Mouse (Mus musculus) MEL (cell line): ENCODE data around the gene Tmem232. TPM values are rescaled to one million over a fixed set of nuclear protein-coding genes. Genes with fewer than 3 reads are reported as not detected.

Experiments used
- DNase-seq: peaks from one replicate; pipeline ENCODE4 v3.0.0; 2011; ENCODE audit warnings: low read depth, low spot score
- H3K27ac ChIP-seq: 2 replicates; pipeline ENCODE4 v1.5.1; 2012; ENCODE audit warnings: low read depth, mild to moderate bottlenecking, control low read depth, low read length, moderate library complexity; ENCODE audit not compliant: control insufficient read depth
- H3K27me3 ChIP-seq, 2 experiments: fragments of 150-350 bp in 1 of 2; sonication (generic) in 1 of 2; 2 replicates each; pipeline ENCODE4 v1.6.1; 2012; ENCODE audit warnings: low read length in 2 of 2, mild to moderate bottlenecking in 2 of 2, improper control_type of control experiment in 1 of 2, moderate library complexity in 1 of 2; ENCODE audit not compliant: insufficient read depth in 2 of 2, control insufficient read depth in 1 of 2
- H3K36me3 ChIP-seq, 2 experiments: 2 replicates each; pipeline ENCODE4 v1.6.1; 2012 to 2014; ENCODE audit warnings: low read length in 2 of 2, improper control_type of control experiment in 1 of 2, inconsistent platforms in 1 of 2, mild to moderate bottlenecking in 1 of 2; ENCODE audit not compliant: insufficient read depth in 2 of 2, control insufficient read depth in 1 of 2
- H3K4me1 ChIP-seq, 2 experiments: fragments of 150-350 bp in 1 of 2; sonication (generic) in 1 of 2; 2 replicates each; pipeline ENCODE4 v1.6.1; 2012; ENCODE audit warnings: low read length in 2 of 2, improper control_type of control experiment in 1 of 2, mild to moderate bottlenecking in 1 of 2; ENCODE audit not compliant: insufficient read depth in 2 of 2, control insufficient read depth in 1 of 2
- H3K4me3 ChIP-seq, 2 experiments: fragments of 150-350 bp in 1 of 2; sonication (generic) in 1 of 2; 2 replicates each; pipeline ENCODE4 v1.5.1; 2012; ENCODE audit warnings: low read depth in 2 of 2, low read length in 2 of 2, mild to moderate bottlenecking in 2 of 2, moderate library complexity in 2 of 2, control low read depth in 1 of 2, improper control_type of control experiment in 1 of 2; ENCODE audit not compliant: control insufficient read depth in 1 of 2, insufficient read depth in 1 of 2
- H3K79me2 ChIP-seq: 2 replicates; pipeline ENCODE4 v1.6.1; 2012; ENCODE audit warnings: mild to moderate bottlenecking, low read length, moderate library complexity; ENCODE audit not compliant: control insufficient read depth, poor library complexity, insufficient read depth
- H3K9ac ChIP-seq: 2 replicates; pipeline ENCODE4 v1.6.1; 2012; ENCODE audit warnings: low read depth, mild to moderate bottlenecking, control low read depth, low read length, moderate library complexity; ENCODE audit not compliant: control insufficient read depth, poor library complexity, severe bottlenecking
- H3K9me3 ChIP-seq: fragments of 150-350 bp; sonication (generic); replicated peaks from 2 replicates; pipeline ENCODE4 v1.6.1; 2012; ENCODE audit warnings: mild to moderate bottlenecking, low read length, improper control_type of control experiment, moderate library complexity; ENCODE audit not compliant: insufficient read depth
- CHD1 ChIP-seq: IDR thresholded peaks from 2 replicates; pipeline ENCODE4 v1.6.1; 2012; ENCODE audit warnings: low read depth, mild to moderate bottlenecking, inconsistent platforms, low read length, improper control_type of control experiment
- CHD2 ChIP-seq: IDR thresholded peaks from 2 replicates; pipeline ENCODE4 v1.6.1; 2011; ENCODE audit warnings: low read length, improper control_type of control experiment
- CTCF ChIP-seq, 3 experiments: IDR thresholded peaks in 2 of 3; conservative IDR thresholded peaks in 1 of 3; 2 replicates each; pipeline ENCODE4 v1.5.1; 2011 to 2012; ENCODE audit warnings: low read length in 3 of 3, low read depth in 2 of 3, mild to moderate bottlenecking in 2 of 3, improper control_type of control experiment in 1 of 3, inconsistent platforms in 1 of 3, mixed read lengths in 1 of 3, moderate library complexity in 1 of 3; ENCODE audit not compliant: control insufficient read depth in 1 of 3, insufficient read depth in 1 of 3, poor library complexity in 1 of 3, severe bottlenecking in 1 of 3
- E2F4 ChIP-seq: IDR thresholded peaks from 2 replicates; pipeline ENCODE4 v1.6.1; 2011; ENCODE audit warnings: low read depth, low read length, improper control_type of control experiment, borderline replicate concordance
- ELF1 ChIP-seq: IDR thresholded peaks from 2 replicates; pipeline ENCODE4 v1.6.1; 2014; ENCODE audit warnings: low read depth, mild to moderate bottlenecking, inconsistent platforms, low read length, improper control_type of control experiment, moderate library complexity
- GABPA ChIP-seq: IDR thresholded peaks from 2 replicates; pipeline ENCODE4 v1.6.1; 2012; ENCODE audit warnings: low read depth, mild to moderate bottlenecking, inconsistent platforms, low read length, improper control_type of control experiment, moderate library complexity
- GATA1 ChIP-seq: IDR thresholded peaks from 2 replicates; pipeline ENCODE4 v1.6.1; 2011; ENCODE audit warnings: low read depth, low read length, improper control_type of control experiment
- JUND ChIP-seq: IDR thresholded peaks from 2 replicates; pipeline ENCODE4 v1.6.1; 2011; ENCODE audit warnings: low read depth, mild to moderate bottlenecking, improper control_type of control experiment, low read length
- KAT2A ChIP-seq: conservative IDR thresholded peaks from 2 replicates; pipeline ENCODE4 v1.6.1; 2012; ENCODE audit warnings: low read depth, low read length, improper control_type of control experiment, inconsistent platforms
- MAX ChIP-seq: IDR thresholded peaks from 2 replicates; pipeline ENCODE4 v1.6.1; 2011; ENCODE audit warnings: low read length, improper control_type of control experiment
- MEF2A ChIP-seq: IDR thresholded peaks from 2 replicates; pipeline ENCODE4 v1.6.1; 2014; ENCODE audit warnings: low read depth, mild to moderate bottlenecking, inconsistent platforms, low read length, improper control_type of control experiment; ENCODE audit not compliant: poor library complexity, insufficient replicate concordance, severe bottlenecking; ENCODE audit errors: extremely low read depth
- MYC ChIP-seq: IDR thresholded peaks from 2 replicates; pipeline ENCODE4 v1.6.1; 2011; ENCODE audit warnings: low read depth, mild to moderate bottlenecking, low read length, improper control_type of control experiment, moderate library complexity
- POLR2A ChIP-seq, 2 experiments: IDR thresholded peaks; 2 replicates each; pipeline ENCODE4 v1.6.1; 2011 to 2012; ENCODE audit warnings: low read length in 2 of 2, mild to moderate bottlenecking in 2 of 2, control low read depth in 1 of 2, improper control_type of control experiment in 1 of 2, low read depth in 1 of 2, moderate library complexity in 1 of 2; ENCODE audit not compliant: control insufficient read depth in 1 of 2, insufficient read depth in 1 of 2, poor library complexity in 1 of 2
- RAD21 ChIP-seq: IDR thresholded peaks from 2 replicates; pipeline ENCODE4 v1.6.1; 2011; ENCODE audit warnings: mild to moderate bottlenecking, low read depth, low read length, improper control_type of control experiment
- RCOR1 ChIP-seq: IDR thresholded peaks from 2 replicates; pipeline ENCODE4 v1.6.1; 2012; ENCODE audit warnings: low read depth, mild to moderate bottlenecking, inconsistent platforms, low read length, improper control_type of control experiment
- SIN3A ChIP-seq: IDR thresholded peaks from 2 replicates; pipeline ENCODE4 v1.6.1; 2012; ENCODE audit warnings: low read length, improper control_type of control experiment, inconsistent platforms
- SMC3 ChIP-seq: IDR thresholded peaks from 2 replicates; pipeline ENCODE4 v1.6.1; 2011; ENCODE audit warnings: low read depth, low read length, improper control_type of control experiment
- USF1 ChIP-seq: IDR thresholded peaks from 2 replicates; pipeline ENCODE4 v1.6.1; 2014; ENCODE audit warnings: low read depth, mild to moderate bottlenecking, inconsistent platforms, low read length, improper control_type of control experiment, moderate library complexity
- USF2 ChIP-seq, 2 experiments: IDR thresholded peaks; 2 replicates each; pipeline ENCODE4 v1.6.1; 2011 to 2012; ENCODE audit warnings: improper control_type of control experiment in 2 of 2, low read length in 2 of 2, borderline replicate concordance in 1 of 2, inconsistent platforms in 1 of 2, low read depth in 1 of 2, mild to moderate bottlenecking in 1 of 2; ENCODE audit not compliant: insufficient read depth in 1 of 2
- ZKSCAN1 ChIP-seq: IDR thresholded peaks from 2 replicates; pipeline ENCODE4 v1.6.1; 2012; ENCODE audit warnings: low read depth, mild to moderate bottlenecking, inconsistent platforms, low read length, improper control_type of control experiment, moderate library complexity
- ZMIZ1 ChIP-seq: IDR thresholded peaks from 2 replicates; pipeline ENCODE4 v1.6.1; 2012; ENCODE audit warnings: low read depth, mild to moderate bottlenecking, inconsistent platforms, low read length, improper control_type of control experiment, moderate library complexity
- ZNF384 ChIP-seq: IDR thresholded peaks from 2 replicates; pipeline ENCODE4 v1.6.1; 2012; ENCODE audit warnings: low read depth, mild to moderate bottlenecking, inconsistent platforms, low read length, improper control_type of control experiment
- polyA plus RNA-seq, 2 experiments: library from polyadenylated mRNA; stranded (reverse) in 1 of 2; unstranded in 1 of 2; fragments of >175 nt in 1 of 2; fragments of >200 nt in 1 of 2; gene quantifications; 2 replicates each; pipeline versions ENCODE4 v1.2.1 to v1.2.4; 2012; ENCODE audit warnings: low replicate concordance in 2 of 2, low read depth in 1 of 2; ENCODE audit not compliant: insufficient read length in 2 of 2, insufficient read depth in 1 of 2, missing spikeins in 1 of 2
- total RNA-seq: library from RNA; depleted of rRNA; stranded (reverse); fragments of 300-350 nt; gene quantifications from 2 replicates; pipeline ENCODE4 v1.2.3, GENCODE M21; 2012

The Tmem232 gene
- total and polyA plus RNA-seq, 3 experiments = 0.04 TPM; not detected in 2

DNA sequence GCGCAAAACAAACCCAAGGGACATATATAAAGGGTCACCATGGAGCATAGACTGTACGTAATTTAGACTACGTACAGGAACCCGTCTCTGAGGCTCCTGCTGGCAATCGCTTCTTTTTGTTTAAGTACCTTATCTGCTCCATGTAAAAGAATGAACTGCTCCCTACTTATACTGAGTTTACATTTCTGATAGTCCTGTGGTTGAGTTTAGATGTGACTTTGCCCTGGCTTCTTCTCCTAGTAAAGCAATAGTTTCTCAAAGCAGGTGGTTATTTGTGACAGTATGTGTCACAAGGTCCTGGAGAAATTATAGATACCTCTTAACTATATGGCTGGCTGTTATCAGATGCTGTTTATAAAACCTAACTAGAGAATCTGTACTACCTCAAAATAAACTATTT, 40.9 kb upstream of the Tmem232 start:
- peaks cover 5% of the 10 kb centered on the region for H3K79me2 ChIP-seq
- TF ChIP-seq MAX (no peak), ZKSCAN1 (no peak), RAD21 (no peak), KAT2A (no peak), ZNF384 (no peak), USF1 (no peak)
- H3K4me1 ChIP-seq = no peaks in the 10 kb centered on the region
- no peaks in the 10 kb centered on the region for H3K27me3 ChIP-seq
- no peak overlapping the region for H3K9ac ChIP-seq
- H3K9me3 ChIP-seq = no peaks in the 10 kb centered on the region
- H3K27ac ChIP-seq = no peak overlapping the region
- H3K36me3 ChIP-seq = peaks cover 0 to 37% of the 10 kb centered on the region in 2 experiments; a peak in 3 of 4 replicates
- DNase-seq = no peak
- no peak overlapping the region for H3K4me3 ChIP-seq

- no peaks in the 10 kb centered on the region for H3K9me3 ChIP-seq
- no peak for TF ChIP-seq MEF2A
- TF ChIP-seq E2F4 = no peak
- TF ChIP-seq ZMIZ1 = no peak
- no peak for TF ChIP-seq GATA1
- no peak for TF ChIP-seq MYC
- no peak for TF ChIP-seq SIN3A
- TF ChIP-seq, all 39 proteins: peak for 0
- Histone ChIP-seq H3K9ac (no peak overlapping the region), H3K4me1 (no peaks in the 10 kb centered on the region), H3K79me2 (no peaks in the 10 kb centered on the region), H3K36me3 (peaks cover 0 to 30% of the 10 kb centered on the region in 2 experiments; a peak in 3 of 4 replicates), H3K4me3 (no peak overlapping the region), H3K27ac (no peak overlapping the region), H3K27me3 (no peaks in the 10 kb centered on the region)
- no peak for DNase-seq
These were observed 39.2 kb upstream of the Tmem232 start for GRCm38 (mm10) chr17:65579766-65580165.

DNA sequence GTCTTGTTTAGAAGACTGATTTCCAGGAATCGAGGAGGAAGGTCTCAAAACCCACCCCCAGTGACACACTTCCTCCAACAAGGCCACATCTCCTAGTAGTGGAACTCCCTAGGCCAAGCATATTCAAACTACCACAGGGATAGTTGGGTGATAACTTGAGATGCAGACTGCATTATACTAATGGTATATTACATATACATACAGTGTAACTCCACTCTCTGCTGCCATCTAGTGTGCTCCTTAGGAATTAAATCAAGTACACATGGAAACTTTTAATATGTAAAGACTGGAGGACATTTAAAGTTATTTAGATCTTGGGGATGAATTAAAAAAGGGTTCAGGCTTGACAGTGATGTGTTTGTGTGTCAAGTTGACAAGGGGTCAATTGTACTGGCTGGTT, 34.8 kb upstream of the Tmem232 start:
- no peak overlapping the region for H3K27ac ChIP-seq
- TF ChIP-seq MYC (0 out of 2 replicates have a peak, but pooled peaks have one; percentile 53), JUND (no peak), CHD2 (no peak), ELF1 (no peak), RCOR1 (no peak), GABPA (no peak), MAX (no peak), USF1 (no peak), CTCF (IDR thresholded peaks at IDR 0.05 in 2 of 3, conservative IDR thresholded peaks at IDR 0.05 in 1 of 3; ENCODE audit: control insufficient read depth in 1 of 3, insufficient read depth in 1 of 3, low read depth in 2 of 3, low read length in 3 of 3, poor library complexity in 1 of 3, severe bottlenecking in 1 of 3) (peak in 2 of 3 experiments; percentile 67 to 71; a peak in 4 of 6 replicates), RAD21 (peak; percentile 31), USF2 (IDR thresholded peaks at IDR 0.05; ENCODE audit: borderline replicate concordance in 1 of 2, insufficient read depth in 1 of 2, low read depth in 1 of 2, low read length in 2 of 2) (no peak), CHD1 (no peak), POLR2A (IDR thresholded peaks at IDR 0.05; ENCODE audit: control insufficient read depth in 1 of 2, insufficient read depth in 1 of 2, low read depth in 1 of 2, low read length in 2 of 2, poor library complexity in 1 of 2) (no peak), SMC3 (peak; percentile 42), KAT2A (no peak)
- no peaks in the 10 kb centered on the region for H3K79me2 ChIP-seq
- no peak overlapping the region for H3K9ac ChIP-seq
- peak; percentile 76 for DNase-seq
- H3K9me3 ChIP-seq = no peaks in the 10 kb centered on the region
- H3K4me3 ChIP-seq = no peak overlapping the region
- peaks cover 0 to 11% of the 10 kb centered on the region in 2 experiments; a peak in 3 of 4 replicates for H3K36me3 ChIP-seq
- H3K27me3 ChIP-seq = no peaks in the 10 kb centered on the region
- no peaks in the 10 kb centered on the region for H3K4me1 ChIP-seq
